Mouse (Mus musculus): Measurements from ENCODE around the gene Specc1.

Gene Specc1

DNA sequence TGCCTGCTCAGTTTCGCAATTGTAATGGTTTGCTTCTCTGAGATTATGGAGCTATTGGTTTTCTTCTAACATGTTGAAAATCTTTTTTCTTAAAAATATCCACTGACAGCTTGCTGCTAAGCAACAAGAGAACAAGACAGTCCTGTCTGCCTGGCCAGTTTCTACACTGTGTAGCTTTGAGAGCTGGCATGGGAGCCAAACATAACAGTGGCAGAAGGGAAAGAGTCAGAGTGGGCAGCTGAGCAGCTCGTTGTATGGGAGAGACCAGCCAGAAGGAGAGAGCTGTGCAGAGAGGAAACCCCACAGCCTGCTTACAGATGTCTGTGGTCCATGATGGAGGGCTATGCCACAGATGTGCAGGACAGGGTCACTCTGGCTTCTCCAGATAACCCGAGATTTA, 235.5 kb downstream of the Specc1 start:
- no peak for DNase-seq

DNA sequence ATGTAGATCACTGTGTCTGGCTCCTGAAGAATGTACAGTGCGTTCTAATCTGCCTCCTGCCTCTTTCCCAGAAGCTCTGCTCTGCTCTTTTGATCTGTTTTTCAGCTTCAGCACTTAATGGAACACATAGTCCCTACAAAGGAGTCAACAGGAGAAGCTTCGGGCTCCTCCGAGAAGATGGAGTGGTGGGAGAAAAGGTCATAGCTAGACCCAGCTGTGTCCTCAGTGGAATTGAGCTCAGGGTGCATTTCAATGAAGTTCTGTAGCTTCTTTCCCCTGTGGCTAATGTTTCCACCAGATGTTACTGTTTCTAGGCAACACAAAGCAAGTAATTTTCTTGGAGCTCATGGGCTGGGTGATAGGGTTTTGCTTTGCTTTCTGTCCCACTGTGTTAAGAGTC, 236.6 kb downstream of the Specc1 start:
- DNase-seq: no peak

DNA sequence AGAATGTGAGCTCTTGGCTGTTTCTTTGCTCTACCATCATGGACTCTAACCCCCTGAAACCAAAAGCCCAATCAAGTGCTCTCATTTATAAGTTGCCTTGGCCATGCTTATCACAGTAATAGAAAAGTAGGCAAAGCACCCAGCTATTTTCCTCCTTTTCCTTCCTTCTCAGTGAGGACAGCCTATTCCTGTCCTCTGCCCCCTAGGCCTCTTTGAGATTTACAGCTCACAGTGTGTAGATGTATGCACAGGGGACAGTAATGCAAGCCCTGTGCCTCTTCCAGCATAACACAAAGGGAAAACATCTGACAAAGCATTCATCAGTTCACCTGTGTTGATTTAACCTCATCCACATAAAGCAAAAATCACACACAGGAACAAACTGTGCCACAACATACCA, 237.7 kb downstream of the Specc1 start:
- no peak for DNase-seq

DNA sequence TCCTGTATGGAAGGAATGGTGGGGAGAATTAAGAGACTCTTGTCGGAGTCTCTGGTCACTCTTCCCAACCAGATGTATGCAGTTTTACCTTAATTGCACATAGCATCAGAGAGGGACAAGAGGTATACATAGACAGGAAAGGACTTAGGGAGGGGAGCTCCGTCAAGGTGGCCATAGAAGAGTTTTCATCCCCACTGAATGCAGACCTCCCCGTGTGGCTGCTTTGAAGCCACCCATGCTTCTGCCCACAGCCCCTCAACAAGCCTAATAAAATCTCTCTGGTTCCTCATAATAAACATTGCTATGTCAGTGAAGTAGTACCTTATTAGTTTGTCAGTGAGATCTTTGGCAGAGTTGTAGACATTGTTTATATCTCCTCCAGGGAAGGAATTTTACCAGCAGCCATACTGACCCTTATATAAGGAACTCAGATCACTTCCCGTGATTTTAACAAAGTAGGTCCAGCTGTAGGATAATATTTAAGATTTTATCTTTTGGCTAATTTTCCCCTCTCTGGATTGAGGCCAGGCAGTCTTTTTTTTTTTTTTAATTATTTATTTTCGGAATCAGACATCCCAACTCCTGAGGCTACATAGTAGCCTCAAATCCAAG, 244.4 kb downstream of the Specc1 start:
- DNase-seq: no peak

DNA sequence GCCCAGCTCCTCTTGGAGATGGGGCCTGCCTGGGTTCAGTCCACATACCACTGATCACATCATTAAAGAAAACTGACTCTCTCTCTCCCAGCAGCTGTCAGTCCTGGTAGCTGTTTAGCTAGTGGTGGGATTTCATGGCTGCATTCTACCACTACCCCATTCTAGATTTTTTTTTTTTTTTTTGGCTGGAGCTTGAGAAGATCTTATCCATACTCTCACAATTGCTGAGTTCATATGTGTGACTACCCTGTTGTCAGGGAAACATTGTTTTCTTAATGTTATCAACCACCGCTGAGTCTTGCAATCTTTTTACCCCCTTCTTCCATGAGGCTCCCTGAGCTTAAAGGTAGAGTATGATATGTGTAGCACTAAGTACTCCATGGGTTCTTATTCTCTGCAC, 246.1 kb downstream of the Specc1 start:
- no peak for DNase-seq

DNA sequence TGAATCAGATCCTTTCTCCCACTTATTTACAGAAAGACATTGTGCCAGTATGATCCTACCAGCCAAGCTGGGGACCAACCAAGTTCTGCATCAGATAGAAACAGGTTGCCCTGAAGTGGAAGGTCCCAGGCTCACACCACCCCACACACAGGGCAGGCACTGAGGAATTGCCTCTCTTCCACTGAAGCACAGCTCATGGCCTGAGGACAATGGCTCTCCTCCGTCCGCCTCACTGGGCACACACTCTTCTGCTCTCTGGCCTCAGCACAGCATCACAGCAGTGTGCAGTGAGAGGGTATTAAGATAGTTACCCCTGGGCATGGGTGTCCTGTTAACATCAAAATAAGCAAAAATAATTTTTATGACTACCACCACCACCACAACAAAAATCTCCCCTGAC, 252.5 kb downstream of the Specc1 start:
- no peak for DNase-seq

DNA sequence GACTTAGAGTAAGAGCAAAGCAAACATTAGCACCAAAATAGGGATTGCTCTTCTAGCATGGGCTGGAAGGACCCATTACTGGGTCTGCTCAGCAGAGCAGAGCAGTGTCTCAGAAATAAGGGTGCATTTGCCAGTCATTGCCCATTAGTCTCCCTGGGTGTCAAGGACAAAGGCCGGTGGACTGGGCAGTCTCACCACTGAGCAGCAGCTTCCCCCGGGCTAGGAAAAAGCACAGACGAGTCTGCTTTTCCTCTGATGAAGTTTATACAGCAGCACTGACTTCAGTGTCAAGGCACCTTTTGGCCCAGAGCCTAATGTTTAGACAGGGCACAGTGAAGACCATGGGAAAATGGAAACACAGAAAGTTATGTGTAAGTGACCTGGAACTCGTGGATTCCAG, 253.3 kb downstream of the Specc1 start:
- peak; percentile 23 to 25 for DNase-seq

DNA sequence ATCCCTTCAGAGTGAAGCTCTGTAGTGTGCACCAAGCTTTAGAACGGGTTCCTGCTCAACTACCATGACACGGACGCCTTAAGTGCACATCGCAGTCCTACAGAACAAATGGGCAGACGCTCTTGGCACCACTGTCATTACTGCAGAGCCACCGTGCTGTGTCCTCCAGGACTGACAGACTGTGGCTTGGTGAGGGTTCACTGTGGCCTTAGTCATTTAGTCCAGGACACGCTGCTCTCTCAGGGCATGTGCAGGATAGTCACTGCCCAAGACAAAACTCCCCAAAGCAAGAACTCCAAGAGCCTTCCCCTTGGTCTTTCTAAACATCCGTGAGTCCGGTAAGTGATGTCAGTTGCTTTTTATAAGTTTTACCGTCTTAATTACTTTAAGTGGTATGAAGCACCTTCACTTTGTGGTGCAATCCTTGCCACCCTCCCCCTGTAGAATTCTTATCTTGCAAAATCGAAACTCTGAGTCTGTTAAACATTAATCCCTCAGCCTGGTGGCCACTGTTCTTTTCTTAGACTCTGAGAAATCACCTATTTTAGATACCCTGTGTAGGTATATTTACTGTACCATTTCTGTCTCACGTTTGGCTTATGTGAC, 256.9 kb downstream of the Specc1 start:
- peak; percentile 14 to 30 for DNase-seq

DNA sequence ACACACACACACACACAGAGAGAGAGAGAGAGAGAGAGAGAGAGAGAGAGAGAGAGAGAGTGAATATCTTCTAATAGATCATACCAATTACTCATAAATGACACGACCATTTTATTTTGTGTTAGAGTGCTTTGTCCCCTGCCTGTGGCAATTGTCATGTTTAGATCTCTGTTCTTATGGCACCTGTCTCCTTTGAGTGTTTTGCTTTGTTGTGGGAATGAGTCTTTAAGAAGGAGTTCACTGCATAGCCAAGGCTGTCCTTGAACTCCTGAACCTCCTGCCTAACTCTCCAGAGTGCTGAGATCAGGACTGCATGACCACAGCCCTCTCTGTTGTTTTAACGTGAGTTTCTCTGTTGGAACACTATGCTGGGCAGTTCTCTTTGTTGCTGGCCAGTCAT, 258.5 kb downstream of the Specc1 start:
- DNase-seq: no peak

DNA sequence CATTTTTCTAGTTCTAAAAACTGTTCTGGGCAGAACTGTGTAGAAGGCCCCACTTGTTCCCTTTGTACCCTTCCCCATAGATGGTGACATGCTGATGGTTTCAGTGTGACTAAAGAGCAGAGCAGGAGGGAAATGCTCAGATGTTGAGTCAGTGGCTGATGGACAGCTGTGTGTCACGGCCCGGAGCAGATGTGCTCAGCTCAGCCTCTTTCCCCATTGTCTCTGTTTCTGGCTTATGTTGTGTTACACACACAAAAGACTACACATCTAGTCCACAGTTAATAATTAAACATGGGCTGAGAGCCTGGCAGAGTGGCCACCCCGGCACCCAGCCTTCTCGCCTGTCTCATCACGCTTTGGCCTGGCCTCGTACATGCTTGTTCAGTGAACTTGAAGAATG, 261.2 kb downstream of the Specc1 start:
- DNase-seq: peak; percentile 31

DNA sequence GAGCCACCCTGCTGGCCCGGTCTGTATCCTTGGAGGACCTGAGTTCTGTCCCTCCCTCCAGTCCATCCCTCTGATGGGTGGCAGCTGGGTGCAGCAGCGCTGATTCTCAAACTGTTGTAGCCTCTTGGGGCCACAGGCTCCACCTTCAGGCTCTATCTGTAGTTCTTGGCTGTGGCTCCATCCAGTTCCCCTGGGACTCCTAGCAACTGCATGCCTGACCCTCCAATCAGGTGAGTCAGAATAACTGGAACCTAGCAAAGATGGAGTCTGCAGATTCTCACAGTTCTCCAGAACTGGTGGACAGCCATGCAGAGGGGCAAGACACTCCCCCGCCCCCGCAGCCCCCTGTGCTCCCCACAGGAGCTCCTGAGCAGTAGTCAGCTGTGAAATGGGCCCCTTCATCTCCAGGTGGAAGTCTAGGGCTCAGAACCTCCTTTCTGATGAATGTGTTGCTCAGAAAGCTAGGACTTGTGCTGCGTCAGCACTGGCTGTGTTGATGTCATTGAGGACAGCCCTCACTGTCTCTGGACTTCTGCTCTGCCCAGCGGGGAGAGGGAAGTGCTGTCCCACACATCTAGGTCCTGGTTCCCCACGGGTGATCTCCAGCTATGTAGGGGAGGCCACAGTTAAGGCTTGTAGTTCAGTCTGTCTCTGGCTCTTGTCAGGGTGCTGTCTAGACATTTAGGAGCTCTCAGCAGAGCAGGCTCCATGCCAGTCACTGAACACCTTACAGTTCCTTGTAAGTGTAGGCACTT, 264.4 kb downstream of the Specc1 start:
- peak; percentile 60 to 69 for DNase-seq

DNA sequence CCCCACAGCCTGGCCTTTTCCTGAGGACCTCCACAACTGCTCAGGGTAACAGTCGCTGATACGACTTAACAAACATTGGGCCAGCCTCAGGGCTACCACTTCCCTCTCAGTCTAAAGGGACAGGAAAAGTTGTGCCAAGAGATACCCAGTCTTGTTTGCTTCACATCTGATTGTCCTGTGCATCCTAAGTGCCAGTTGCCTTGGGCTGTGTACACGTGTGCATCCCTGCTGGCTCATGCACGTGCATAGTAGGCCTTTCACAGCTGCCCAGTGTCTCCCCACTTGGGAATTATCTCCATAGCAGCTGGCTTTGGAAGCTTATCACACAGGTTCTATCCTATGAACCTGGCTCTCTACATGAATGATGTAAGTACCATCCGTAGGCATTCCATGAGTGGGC, 266.9 kb downstream of the Specc1 start:
- no peak for DNase-seq

DNA sequence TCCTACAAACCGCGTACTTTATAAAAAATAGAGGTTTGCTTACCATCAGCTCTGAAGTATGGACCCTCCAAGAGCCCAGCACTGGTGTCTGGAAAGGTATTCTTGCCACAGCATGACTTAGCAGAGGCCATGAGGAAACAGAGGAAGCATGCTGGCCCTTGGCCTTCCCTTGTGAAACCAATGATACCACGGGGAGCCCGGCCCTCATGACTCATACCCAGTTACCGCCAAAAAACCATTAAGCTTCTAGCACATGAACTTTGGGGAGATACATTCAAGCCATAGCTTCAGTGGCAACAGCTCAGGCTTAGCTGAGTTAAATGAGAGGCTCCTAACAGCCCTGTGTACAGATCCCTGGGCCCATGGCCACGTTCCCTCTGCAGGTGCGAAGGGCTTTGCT, 267.4 kb downstream of the Specc1 start:
- DNase-seq: no peak

DNA sequence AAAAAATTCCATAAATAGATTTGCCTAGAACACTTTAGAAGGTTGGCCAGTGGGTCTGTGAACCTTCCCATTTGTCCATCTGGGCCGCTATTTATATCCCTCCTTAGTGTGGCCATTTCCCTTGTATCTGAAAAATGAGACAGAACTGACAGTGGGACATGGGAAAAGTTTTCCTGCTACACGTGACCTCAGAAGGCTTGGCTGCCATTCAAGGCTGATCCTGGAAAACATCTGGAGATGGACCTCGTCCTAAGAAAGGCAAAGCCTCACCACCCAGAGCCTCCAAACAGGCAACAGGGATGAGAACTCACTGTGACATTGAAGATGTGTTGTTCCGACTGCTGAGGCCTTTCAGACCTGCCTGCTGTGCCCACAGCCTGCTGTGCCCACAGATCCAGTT, 268.2 kb downstream of the Specc1 start:
- no peak for DNase-seq

DNA sequence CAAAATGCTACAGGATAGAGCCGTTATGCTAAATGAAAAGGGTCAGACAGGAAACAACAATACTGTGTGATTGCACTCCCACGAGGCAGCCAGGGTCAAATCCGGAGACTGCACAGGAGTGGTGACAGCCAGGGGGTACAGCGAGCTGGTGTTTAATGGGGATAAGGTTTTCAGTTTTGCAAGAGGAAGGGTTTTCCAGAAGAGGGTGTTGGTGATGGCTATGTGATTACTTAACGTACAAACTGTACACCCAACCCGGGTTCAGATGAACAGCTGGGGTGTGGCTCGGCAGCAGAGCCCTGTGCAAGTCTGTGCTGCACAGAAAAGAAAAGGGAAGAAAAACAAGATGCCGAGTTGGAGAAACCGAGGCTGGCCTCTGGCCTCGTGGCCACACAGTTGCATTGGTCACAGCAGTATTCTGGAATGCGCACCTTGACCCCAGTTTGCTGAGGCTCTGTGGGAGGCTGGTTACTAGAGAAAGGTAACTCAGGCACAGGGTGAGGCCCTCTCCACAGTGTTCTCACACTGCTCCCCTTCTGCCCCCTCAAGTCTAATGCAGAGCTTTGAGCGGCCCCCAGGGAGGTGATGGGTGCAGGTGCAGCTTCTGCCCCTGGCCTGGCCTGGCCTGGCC, 284.2 kb downstream of the Specc1 start:
- DNase-seq: peak; percentile 66 to 68

DNA sequence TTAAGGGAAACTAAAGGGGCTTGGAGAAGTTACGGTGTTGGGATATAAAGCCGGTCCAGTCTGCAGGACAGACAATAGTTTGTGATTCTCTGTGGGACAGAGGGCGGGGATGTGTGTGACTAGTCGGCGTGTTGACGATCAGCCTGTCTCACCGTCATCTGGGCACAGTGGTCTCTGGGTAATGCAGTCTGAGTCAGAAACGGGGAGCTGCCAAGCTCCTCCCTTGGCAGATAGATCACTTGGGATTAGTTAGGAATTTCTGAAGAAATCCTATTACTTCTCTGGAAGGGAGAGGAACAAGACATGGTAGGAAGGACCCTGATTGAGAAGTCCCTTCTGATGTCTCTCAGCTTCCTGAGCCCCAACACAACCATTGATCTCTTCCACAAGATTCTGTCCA, 287.3 kb downstream of the Specc1 start:
- DNase-seq: no peak

DNA sequence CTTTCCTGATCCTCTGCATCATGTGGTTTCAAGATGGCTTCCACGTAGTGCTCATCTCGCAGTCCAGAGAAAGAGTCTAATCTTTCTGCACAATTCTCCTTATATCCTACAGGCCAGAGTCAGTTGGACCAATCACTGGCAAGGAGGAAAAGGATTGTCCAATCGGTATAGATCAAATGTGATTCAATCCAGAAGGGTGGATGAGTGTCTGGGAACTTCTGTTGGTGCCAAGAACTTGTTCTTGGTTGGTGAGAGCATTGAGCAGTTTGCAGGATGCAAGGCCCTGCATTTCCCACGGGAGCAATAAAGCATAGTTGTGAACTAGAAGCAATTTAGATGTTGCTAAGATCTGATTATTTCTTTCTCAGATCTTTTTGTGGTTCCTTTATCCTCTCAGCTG, 287.9 kb downstream of the Specc1 start:
- no peak for DNase-seq

DNA sequence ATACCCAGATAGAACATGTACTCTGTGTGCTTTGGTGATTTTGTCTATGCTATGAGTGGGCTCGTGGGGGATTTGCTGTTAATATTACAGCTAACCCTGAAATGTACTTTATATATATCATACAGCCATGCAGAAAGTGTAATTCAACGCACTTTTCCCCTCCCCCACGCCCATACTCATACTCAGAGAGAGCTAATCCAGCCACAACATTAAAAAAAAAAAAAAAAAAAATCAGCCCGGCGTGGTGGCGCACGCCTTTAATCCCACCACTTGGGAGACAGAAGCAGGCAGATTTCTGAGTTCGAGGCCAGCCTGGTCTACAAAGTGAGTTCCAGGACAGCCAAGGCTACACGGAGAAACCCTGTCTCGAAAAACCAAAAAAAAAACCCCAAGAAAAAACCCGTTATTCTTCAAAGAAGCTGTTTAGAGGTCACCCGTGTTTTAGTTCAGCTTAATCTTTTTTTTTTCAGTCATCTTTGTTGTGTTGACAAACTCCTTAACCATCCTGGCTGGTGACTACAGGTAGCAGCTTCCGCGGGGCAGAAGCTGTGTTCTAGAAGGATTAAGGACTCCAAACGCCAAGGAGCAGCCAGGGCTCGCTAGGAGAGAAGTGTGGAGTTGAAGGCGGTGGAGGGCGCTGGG, 291.3 kb downstream of the Specc1 start:
- DNase-seq: no peak

DNA sequence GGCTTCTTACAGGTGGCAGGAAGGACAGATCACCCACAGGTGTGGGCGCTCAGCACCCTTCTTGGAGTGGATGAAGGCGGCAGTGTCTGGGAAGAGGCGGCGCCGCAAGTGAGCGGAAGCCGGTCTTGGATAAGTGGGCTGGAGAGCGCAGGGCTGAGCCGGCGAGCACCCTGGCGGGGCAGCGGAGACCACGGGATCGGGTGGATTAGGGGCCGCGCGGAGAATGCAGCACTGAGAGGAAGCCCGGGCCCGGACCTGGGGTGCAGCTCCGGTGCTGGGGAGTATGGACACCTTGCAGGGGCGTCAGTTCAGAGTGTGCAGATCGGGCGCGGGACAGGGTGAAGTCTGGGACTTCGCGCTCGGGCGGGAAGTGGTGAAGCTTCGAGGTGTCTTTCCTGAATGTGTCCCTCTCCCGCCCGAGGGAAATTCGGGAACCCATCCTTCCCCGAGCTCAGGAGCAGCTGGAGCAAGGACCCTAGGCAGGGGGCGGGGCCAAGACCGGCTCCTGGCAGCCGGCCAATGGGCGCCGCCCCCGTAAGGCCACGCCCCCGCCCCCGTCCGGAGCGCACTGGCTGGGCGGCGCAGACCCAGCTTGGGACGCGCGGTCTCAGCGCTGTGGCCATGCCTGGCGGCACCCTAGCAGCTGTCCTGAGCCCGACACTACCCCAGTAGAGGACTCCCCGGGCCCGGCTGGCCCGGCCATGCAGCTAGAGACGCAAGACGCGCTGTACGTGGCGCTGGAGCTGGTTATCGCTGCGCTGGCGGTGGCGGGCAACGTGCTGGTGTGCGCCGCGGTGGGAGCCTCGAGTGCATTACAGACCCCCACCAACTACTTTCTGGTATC, 292.1 kb downstream of the Specc1 start, which contains the start of gene Adora2b:
Gene Adora2b (plus strand): TSS at position 584 of the 844 bp plus-strand sequence.
- peak; percentile 75 to 90 for DNase-seq

DNA sequence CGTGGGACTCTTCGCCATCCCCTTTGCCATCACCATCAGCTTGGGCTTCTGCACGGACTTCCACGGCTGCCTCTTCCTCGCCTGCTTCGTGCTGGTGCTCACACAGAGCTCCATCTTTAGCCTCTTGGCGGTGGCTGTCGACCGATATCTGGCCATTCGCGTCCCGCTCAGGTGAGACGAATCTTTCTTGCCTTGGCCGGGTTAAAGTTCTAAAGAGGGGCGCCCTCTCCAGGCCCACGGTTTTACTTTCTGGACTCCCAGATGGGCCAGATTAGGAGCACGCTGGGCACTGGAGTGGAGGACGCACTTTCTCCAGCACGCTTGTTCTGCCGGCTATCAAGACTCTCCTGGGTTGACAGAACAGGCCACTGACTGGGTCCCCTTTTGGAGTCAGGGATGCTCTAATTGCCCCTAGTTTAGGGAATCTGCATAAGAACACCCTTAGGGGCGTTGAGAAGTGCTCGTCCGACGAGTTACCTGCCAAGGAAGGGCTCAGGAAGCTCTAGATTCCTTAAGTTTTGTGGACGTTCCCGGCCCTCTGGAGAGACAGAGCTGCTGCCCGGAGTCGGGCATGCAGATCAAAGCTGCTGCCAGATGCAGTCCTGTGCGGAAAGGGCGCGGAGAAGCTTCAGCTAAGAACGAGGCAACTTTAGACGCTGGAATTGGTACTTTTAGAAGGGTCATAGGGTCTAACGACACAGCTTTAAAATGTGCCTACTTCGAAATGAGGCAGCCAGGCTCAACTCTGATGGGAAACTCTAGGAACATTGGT, 292.9 kb downstream of the Specc1 start:
- DNase-seq: peak; percentile 72 to 80

DNA sequence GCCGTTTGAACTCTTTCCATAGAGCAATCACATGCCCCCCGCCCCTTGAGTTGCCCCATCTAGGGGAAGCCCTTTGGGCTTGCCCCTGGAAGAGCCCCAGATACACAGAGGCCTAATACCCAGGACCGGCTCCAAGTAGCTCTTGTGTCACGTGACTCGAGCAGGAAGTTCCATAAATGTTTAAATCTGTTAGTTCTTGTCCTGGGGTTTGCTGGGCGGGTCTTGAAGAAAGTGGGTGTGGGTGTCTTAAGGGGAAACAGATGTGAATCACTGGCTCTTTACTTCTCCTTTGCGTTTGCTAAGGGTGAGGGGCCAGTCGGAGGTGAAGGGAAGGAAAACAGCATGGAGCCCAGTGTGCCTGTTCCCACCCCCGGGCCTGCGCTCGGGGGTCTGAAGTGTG, 294.5 kb downstream of the Specc1 start:
- DNase-seq: no peak

DNA sequence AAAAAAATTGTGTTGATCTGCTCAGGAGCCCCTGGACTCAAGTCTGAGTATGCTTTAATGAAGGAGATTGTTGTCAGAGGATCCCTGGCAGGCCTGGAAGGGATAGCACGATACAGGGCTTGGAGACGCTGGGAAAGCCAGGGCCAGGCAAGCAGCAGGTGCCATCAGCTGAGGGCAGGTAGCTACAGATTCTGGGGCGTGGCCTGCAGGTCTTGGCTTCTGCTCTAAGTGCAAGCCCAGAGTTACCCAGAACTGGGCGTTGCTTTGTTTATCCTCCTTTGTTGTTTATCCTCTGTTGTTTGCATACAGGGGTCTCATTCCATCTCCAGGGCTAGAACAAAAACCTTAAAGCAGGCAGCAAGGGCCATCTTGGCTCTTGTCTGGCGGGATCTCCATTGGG, 296.8 kb downstream of the Specc1 start:
- DNase-seq: no peak
